Mouse (Mus musculus) hindbrain, postnatal 0 days (tissue): ENCODE results near the gene Gm21488. TPM values are rescaled to one million over a fixed set of nuclear protein-coding genes. Genes with fewer than 3 reads are reported as not detected.
"Not testable (repeated sequence)": the region's sequence is repeated elsewhere in the genome, so short reads cannot be mapped to it uniquely, and the experiment has no call there.

Source experiments
- ATAC-seq: fragments of 200-750 bp; cut with Nextera tagmentation; 2 replicates; pipeline ENCODE4 v1.8.0; 2017; ENCODE audit warnings: mild to moderate bottlenecking, moderate TSS enrichment, moderate library complexity
- DNase-seq: peaks from one replicate; pipeline ENCODE4 v3.0.0-alpha.2; 2015; ENCODE audit warnings: low spot score
- H3K27ac ChIP-seq: fragments of 300-500 bp; sonication (generic); 2 replicates; pipeline ENCODE4 v1.5.1; 2014; ENCODE audit warnings: mild to moderate bottlenecking
- H3K27me3 ChIP-seq: fragments of 300-500 bp; sonication (generic); 2 replicates; pipeline ENCODE4 v1.6.1; 2014; ENCODE audit warnings: low read length, mixed read lengths; ENCODE audit not compliant: insufficient read depth
- H3K36me3 ChIP-seq: fragments of 300-500 bp; sonication (generic); 2 replicates; pipeline ENCODE4 v1.6.1; 2014; ENCODE audit warnings: low read length, mixed read lengths; ENCODE audit not compliant: insufficient read depth
- H3K4me1 ChIP-seq: fragments of 300-500 bp; sonication (generic); 2 replicates; pipeline ENCODE4 v1.6.1; 2014; ENCODE audit warnings: antibody characterized with exemption, low read length, mixed read lengths; ENCODE audit not compliant: insufficient read depth
- H3K4me2 ChIP-seq: fragments of 300-500 bp; sonication (generic); 2 replicates; pipeline ENCODE4 v1.6.1; 2014; ENCODE audit warnings: low read depth, mild to moderate bottlenecking, low read length, moderate library complexity, mixed read lengths
- H3K4me3 ChIP-seq: fragments of 300-500 bp; sonication (generic); 2 replicates; pipeline ENCODE4 v1.5.1; 2014; ENCODE audit warnings: low read length
- H3K9ac ChIP-seq: fragments of 300-500 bp; sonication (generic); replicated peaks from 2 replicates; pipeline ENCODE4 v1.6.1; 2014; ENCODE audit warnings: mild to moderate bottlenecking, low read length, moderate library complexity, mixed read lengths
- H3K9me3 ChIP-seq: fragments of 300-500 bp; sonication (generic); 2 replicates; pipeline ENCODE4 v1.6.1; 2016; ENCODE audit warnings: low read length, mixed read lengths
- WGBS: fragments of 180-500 bp; shearing (Covaris S2); extraction: QIAGEN DNeasy Blood & Tissue Kit; methylation state at CpG from one replicate; pipeline ENCODE4 v1.1.7; 2014; 5-methylcytosine and 5-hydroxymethylcytosine counted together
- polyA plus RNA-seq: library from polyadenylated mRNA; unstranded; fragments of >200 nt; fragmentation: Nextera tagmentation; extraction: Ambion mirVana; gene quantifications from 2 replicates; pipeline ENCODE4 v1.2.1, GENCODE M21; 2015
- total RNA-seq: library from RNA; depleted of rRNA; stranded (reverse); fragments of >200 nt; gene quantifications from 2 replicates; pipeline ENCODE4 v1.2.3, GENCODE M21; 2014; rRNA removed

Gene Gm21488
- total RNA-seq (not detected in 2 replicates), polyA plus RNA-seq (not detected in 2 replicates)

DNA sequence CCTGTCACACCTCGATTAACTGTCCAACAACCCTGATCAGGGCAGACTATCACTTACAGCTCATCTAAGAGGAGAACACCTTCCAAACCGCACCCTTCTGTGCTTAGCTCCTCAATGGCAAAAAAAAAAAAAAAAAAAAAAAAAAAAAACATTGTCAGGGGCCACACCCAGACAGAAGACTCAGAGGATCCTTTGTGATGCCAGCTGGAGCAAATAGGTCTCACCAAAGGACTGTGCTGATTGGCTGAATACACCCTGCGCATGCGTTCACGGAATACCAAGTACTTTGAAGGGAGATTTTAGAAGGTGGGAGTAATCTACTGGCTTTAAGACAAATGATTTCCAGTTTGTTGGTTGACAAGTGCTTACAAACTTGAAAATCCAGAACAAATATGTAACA, at the start of gene Gm21488:
TSS of gene Gm21488 (minus strand) at position 101 of the 400 bp plus-strand sequence.
- H3K4me3 ChIP-seq, ATAC-seq, H3K27me3 ChIP-seq, H3K4me2 ChIP-seq, H3K9ac ChIP-seq, DNase-seq, H3K27ac ChIP-seq, H3K4me1 ChIP-seq, H3K36me3 ChIP-seq, H3K9me3 ChIP-seq: not testable (repeated sequence)
- WGBS, result no CpG with 5 or more reads among the region's 5 CpGs
